Mouse (Mus musculus) bone marrow macrophage, adult 2 months (primary cell): ENCODE results near the gene Dnajb1. TPM values are rescaled to one million over a fixed set of nuclear protein-coding genes. Genes with fewer than 3 reads are reported as not detected.

Experiments
- H3K27ac ChIP-seq: 2 replicates; pipeline ENCODE4 v1.5.1; 2012; ENCODE audit warnings: low read depth, low read length; ENCODE audit not compliant: insufficient read depth
- H3K4me1 ChIP-seq: 2 replicates; pipeline ENCODE4 v1.6.1; 2012; ENCODE audit warnings: low read length; ENCODE audit not compliant: control insufficient read depth, insufficient read depth
- H3K4me3 ChIP-seq: 2 replicates; pipeline ENCODE4 v1.5.1; 2012; ENCODE audit warnings: mild to moderate bottlenecking, low read length, moderate library complexity; ENCODE audit not compliant: insufficient read depth
- CTCF ChIP-seq: IDR thresholded peaks from 2 replicates; pipeline ENCODE4 v1.5.1; 2012; ENCODE audit warnings: low read depth, mild to moderate bottlenecking, low read length, moderate library complexity
- POLR2A ChIP-seq: IDR thresholded peaks from 2 replicates; pipeline ENCODE4 v1.6.1; 2012; ENCODE audit warnings: mild to moderate bottlenecking, low read depth, low read length, borderline replicate concordance
- polyA plus RNA-seq: library from polyadenylated mRNA; stranded (reverse); fragments of >200 nt; gene quantifications from 2 replicates; pipeline ENCODE4 v1.2.4, GENCODE M21; 2012; ENCODE audit not compliant: missing spikeins, insufficient read depth, insufficient read length

The Dnajb1 gene
- polyA plus RNA-seq, 1 experiment = 19.4 TPM

DNA sequence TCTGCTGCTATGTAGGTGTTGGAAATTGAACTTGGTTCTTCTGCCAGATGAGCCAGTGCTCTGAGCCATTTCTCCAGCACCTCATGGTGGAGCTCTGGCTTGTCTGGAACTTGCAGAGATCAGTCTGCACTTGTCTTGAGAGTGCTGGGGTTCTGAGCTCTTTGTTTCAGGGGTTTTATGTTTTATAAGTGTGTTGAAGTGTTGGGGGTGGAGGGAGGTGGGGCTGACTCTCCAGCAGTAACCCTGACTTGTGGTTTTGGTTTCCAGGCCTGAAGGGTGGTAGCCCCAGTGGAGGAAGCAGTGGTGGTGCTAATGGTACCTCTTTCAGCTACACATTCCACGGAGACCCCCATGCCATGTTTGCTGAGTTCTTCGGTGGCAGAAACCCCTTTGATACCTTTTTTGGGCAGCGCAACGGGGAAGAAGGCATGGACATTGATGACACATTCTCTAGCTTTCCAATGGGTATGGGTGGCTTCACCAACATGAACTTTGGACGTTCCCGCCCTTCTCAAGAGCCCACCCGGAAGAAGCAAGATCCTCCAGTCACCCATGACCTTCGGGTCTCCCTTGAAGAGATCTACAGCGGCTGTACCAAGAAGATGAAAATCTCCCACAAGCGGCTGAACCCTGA, 1.7 kb downstream of the Dnajb1 start:
- TF ChIP-seq CTCF (no peak), POLR2A (no peak)
- peak overlapping the region; percentile 97 for H3K4me3 ChIP-seq
- peaks cover 8% of the 10 kb centered on the region; the same call in 1 of the 2 replicates for H3K4me1 ChIP-seq
- no peak overlapping the region for H3K27ac ChIP-seq

DNA sequence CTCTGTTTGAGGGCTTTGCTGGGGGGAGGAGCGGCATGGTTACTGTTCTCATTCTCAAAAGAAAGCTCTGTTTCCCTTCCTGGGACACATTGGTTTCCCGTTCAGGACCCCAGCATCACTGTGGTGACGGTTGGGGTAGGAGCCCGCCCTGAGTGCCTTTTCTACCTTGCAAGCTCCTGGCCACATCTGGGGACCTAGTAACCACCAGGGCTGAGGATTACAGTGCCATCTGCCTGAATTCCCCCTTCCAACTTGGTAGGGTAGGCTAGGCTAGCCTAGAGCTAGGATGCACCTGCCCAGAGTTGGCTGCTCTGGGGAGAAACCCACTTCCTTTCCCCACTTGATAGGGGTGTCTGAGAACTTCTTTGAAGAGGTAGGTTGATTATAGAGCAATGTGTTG, 3.9 kb downstream of the Dnajb1 start:
- Histone ChIP-seq H3K4me1 (peaks cover 6% of the 10 kb centered on the region; the same call in 1 of the 2 replicates), H3K4me3 (no peak overlapping the region), H3K27ac (no peak overlapping the region)
- TF ChIP-seq POLR2A = no peak
- TF ChIP-seq CTCF = no peak

DNA sequence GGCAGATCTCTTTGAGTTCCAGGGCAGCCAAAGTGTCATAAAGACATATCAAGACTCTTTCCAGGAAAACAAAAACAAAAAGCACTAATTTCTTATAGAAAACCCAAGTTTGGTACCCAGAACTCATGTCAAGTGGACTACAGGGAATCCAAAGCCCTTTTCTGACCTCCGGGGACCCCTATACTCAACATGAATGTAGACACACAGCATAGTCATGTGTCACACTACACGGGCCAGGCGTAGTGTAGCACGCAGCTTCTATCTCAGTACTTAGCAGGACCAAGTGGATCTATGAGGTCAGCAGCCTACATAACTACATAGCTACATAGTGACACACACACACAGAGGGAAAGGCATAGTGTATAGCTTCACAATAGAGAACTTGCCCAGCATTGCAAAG, 5.7 kb downstream of the Dnajb1 start:
- peaks cover 5% of the 10 kb centered on the region; the same call in 1 of the 2 replicates for H3K4me1 ChIP-seq
- H3K27ac ChIP-seq = no peak overlapping the region
- no peak overlapping the region for H3K4me3 ChIP-seq
- TF ChIP-seq POLR2A (no peak), CTCF (no peak)

DNA sequence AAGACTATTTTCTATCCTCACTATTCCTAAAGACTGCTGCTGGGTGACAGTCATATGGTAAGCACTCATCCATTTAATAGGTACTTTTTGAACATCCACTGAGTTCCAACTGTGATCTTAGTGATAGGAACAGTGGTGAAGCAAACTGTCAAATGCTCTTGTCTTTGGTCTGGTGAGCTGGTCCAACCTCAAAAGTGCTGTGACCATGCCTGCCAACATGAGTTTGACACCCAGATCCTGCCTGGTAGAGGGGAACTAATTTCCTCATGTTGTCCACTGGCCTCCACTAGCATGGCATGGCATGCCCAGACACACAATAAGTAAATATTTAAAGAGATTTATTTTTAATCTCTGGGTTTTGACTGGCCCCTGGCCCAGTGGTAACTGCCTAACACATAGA, 8.6 kb downstream of the Dnajb1 start:
- H3K4me1 ChIP-seq = no peaks in the 10 kb centered on the region
- TF ChIP-seq CTCF (no peak), POLR2A (no peak)

DNA sequence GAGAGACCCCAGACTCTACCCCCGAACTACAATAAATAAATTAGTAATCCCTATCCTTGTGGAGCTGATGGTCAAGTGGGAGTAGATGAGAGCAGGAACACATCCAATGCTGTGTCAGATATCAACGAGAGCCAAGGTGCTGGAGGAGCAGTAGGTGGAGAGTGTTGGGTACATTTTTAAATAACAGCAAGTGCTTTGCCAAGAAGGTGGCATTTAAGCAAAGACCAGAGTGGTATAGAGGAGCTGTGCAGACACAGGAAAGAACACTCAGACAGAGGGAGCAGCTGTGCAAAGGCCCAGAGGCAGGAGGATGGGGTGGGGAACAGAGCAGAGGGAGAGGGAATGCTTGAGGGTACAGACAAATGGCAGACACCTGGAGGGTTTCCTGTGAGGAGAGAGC, 9.1 kb downstream of the Dnajb1 start:
- no peak overlapping the region for H3K27ac ChIP-seq
- no peaks in the 10 kb centered on the region for H3K4me1 ChIP-seq
- no peak overlapping the region for H3K4me3 ChIP-seq
- TF ChIP-seq CTCF = no peak
- TF ChIP-seq POLR2A = no peak

More for the DNA sequence above, 8.6 kb downstream of the Dnajb1 start:
- H3K27ac ChIP-seq = no peak overlapping the region
- H3K4me3 ChIP-seq = no peak overlapping the region

DNA sequence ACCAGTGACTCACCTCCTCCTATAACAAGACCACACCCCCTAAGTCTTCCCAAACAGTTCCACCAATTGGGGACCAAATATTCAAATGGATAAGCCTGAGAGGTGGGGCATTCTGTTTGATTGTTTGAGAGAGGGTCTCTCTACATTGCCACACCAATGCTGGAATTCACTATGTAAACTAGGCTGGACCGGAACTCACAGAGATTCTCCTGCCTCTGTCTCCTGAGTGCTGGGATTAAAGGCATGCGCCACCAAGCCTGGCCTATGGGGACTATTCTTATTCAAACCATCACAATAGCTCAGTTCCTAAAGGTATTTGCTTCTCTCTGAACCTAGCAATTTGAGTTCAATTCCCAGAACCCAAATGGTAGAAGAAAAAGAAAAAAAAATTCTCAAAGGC, 10.6 kb downstream of the Dnajb1 start:
- H3K27ac ChIP-seq = no peak overlapping the region
- no peak for TF ChIP-seq CTCF
- no peak for TF ChIP-seq POLR2A
- H3K4me1 ChIP-seq = 0 out of 2 replicates have a peak, but pooled peaks cover 2% of the 10 kb centered on the region
- no peak overlapping the region for H3K4me3 ChIP-seq

DNA sequence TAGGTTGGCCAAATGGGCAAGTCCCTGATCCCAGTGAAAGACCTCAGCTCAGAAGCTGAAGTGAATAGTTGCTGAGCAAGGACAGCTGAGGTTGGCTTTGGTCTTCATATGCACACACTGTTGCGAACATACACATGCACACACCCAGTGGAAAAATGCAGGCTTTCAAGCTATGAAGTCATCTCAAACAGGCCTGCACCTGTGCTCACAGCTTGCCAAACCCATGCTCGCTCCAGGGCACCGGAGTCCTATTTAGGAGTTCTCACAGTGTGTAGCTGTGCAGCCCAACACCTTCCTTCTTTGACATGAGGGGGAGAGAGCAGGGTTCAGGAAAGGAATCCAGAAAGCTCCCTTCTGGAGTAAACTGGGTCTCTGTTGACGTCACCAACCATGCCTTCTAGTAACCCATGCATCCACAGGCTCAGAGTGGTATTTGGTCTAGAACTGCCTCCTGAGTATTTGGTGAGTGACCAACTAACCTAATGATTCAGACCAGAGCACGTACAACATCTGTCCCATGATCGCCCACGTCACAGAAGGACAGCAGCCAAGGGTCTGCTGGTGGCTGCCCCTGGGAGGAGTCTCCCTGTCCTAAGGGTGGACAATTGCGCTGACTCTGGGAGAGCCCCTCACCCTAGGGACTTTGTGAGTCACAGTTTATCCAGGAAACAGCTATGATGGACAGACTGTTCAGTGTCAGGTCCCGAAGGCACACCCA, 11.7 kb downstream of the Dnajb1 start:
- Histone ChIP-seq H3K27ac (no peak overlapping the region), H3K4me1 (0 out of 2 replicates have a peak, but pooled peaks cover 2% of the 10 kb centered on the region), H3K4me3 (no peak overlapping the region)
- TF ChIP-seq POLR2A = no peak
- no peak for TF ChIP-seq CTCF

DNA sequence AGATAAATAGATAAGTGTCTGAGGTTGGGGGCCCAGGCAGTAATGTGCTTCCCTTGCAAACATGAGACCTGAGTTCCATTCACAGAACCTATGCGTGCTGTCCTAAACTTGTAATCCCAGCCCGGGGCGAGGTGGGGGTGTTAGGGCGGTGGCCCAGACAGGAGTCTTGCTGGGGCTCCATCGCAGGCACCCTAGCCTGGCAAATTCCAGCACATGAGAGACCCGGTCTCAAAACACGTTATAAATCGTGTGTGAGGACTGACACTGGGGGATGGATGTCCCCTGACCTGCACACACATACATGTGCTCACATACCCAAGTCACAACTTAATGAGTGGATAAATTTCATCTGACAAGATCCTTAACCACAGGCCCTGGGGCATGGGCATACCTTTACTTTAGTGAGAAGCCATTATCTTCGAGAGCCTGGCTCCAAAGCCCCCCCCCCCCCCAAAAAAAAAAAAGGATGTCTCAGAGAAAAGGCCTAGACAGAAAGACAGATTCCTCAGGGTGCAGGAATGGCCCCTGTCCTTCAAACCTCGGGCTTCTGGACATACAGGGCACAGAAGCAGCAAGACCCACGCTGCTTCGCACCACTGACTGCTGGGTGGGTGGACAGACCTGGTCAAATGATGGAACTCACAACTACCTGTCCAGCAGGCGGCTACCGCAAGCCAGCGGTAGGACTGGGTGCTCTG, 13.8 kb downstream of the Dnajb1 start:
- peak overlapping the region; percentile 32 for H3K4me3 ChIP-seq
- no peak for TF ChIP-seq CTCF
- no peak for TF ChIP-seq POLR2A
- H3K4me1 ChIP-seq = 0 out of 2 replicates have a peak, but pooled peaks cover 2% of the 10 kb centered on the region
- H3K27ac ChIP-seq = no peak overlapping the region

DNA sequence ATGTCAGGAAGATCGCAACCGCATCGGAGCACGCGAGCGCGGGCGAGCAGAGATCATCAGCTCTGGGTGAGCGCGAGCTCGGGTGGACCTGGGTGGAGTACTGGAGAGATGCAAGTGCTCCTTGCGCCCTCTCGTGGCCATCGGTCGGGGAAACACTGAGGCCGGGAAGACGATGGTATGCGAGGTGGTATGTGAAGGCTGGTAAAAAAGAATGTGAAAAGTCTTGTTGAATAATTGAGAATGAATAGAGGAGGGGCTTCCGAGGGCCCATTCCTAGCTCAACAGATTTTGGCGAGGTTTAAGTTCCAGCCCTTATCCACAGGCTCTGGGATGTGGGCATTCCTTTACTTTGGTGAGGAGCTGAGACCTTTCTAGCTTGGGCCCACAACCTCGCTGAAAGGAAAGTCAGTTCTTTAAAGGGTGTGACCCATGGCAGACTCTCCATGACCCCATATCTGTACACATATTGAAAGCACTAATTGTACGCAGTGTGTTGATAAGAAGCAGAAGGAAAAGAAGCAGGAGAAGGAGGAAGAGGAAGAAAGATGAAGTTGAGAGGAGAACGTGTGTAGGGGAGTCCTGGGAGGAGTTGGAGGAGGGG, 14.5 kb downstream of the Dnajb1 start:
- TF ChIP-seq POLR2A (no peak), CTCF (peak; percentile 83)
- no peak overlapping the region for H3K27ac ChIP-seq
- H3K4me3 ChIP-seq = peak overlapping the region; percentile 32
- H3K4me1 ChIP-seq = 0 out of 2 replicates have a peak, but pooled peaks cover 2% of the 10 kb centered on the region

DNA sequence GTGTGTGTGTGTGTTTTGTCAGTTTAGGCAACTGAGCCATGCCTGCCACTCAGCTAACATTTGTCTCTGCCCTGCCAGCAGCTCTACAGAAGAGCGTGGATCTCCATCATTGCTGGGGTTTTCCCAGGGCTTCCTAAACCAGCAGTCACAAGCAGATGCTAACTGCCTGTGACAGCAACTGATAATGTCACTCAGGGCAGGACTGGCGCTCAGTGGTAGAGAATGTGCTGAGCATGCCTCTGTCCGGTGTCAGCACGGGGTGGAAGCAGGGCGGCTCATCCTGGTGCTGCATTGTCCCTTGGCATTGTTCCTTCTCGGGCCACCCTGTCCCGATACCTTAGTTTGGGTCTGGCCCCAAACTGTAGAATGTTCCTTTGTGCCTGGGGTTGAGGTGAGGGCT, 15.6 kb downstream of the Dnajb1 start:
- no peak for TF ChIP-seq CTCF
- Histone ChIP-seq H3K4me3 (no peak overlapping the region), H3K27ac (no peak overlapping the region), H3K4me1 (0 out of 2 replicates have a peak, but pooled peaks cover 2% of the 10 kb centered on the region)
